Mouse (Mus musculus): Measurements from ENCODE around the gene Gm266. TPM values are rescaled to one million over a fixed set of nuclear protein-coding genes. Genes with fewer than 3 reads are reported as not detected.

The Gm266 gene
- polyA plus RNA-seq, 1 experiment from 2014 or later = 0.49 TPM

DNA sequence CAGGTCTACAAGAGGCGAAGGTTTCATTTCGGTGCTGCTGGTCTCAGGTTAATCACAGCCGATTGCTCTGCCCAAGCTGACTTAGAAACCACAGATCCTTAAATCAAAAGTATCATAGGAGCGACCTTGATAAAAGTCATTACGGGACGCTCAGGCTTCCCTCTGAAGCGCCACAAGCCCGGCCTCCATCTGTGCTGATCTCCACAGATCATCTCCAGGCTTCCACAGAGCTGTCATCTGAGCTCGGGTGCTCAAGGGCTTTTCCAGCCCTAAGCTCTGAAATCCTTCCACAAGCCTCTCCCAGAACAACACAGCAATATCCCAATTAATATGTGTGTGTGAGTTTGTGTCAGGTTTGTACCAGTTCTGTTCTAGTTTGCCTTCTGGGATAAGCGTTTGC, 22.3 kb upstream of the Gm266 start:
- Histone ChIP-seq H3K36me3 (replicated peaks; ENCODE audit: insufficient read depth, low read length) (no peaks in the 10 kb centered on the region), H3K27me3 (ENCODE audit: insufficient read depth, low read length) (no peaks in the 10 kb centered on the region), H3K4me3 (ENCODE audit: low read depth, low read length) (no peak overlapping the region), H3K27ac (ENCODE audit: low read depth) (no peak overlapping the region), H3K4me2 (ENCODE audit: low read depth, low read length) (peak overlapping the region; percentile 22), H3K9ac (replicated peaks) (no peak overlapping the region), H3K4me1 (ENCODE audit: insufficient read depth) (no peaks in the 10 kb centered on the region; the same call in 1 of the 2 replicates), H3K9me3 (ENCODE audit: low read length) (no peaks in the 10 kb centered on the region)
- TF ChIP-seq EP300 (IDR thresholded peaks at IDR 0.05; ENCODE audit: low read depth) (no peak), CTCF (IDR thresholded peaks at IDR 0.05; ENCODE audit: low read depth) (no peak)
- ATAC-seq = peak; percentile 43; the same call in 1 of the 2 replicates
- no peak for DNase-seq
- 88% methylated on average over 10 of the region's 10 CpGs for WGBS (ENCODE audit: insufficient replicate concordance)

DNA sequence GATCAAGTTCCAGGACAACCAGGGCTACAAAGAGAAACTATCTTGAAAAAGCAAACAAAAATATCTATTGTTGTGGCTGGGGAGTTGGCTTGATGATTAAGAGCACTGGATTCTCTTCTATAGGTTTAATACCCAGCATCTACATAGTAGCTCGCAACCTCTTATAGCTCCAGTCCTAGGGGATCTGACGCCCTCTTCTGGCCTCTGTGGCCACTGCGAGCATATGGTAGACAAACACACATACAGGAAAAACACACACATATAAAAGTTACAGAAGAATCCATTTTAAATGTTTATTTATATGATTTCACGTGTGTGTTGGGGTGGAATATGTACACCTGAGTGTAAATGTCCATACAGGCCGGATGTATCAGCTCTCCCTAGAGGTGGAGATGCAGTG, 21.4 kb upstream of the Gm266 start:
- no peak overlapping the region for H3K4me2 ChIP-seq (ENCODE audit: low read depth, low read length)
- no peaks in the 10 kb centered on the region; the same call in 1 of the 2 replicates for H3K9me3 ChIP-seq (ENCODE audit: low read length)
- no peaks in the 10 kb centered on the region for H3K27me3 ChIP-seq (ENCODE audit: insufficient read depth, low read length)
- no peaks in the 10 kb centered on the region for H3K36me3 ChIP-seq (replicated peaks; ENCODE audit: insufficient read depth, low read length)
- no peak overlapping the region for H3K9ac ChIP-seq (replicated peaks)
- H3K4me1 ChIP-seq (ENCODE audit: insufficient read depth) = no peaks in the 10 kb centered on the region; the same call in 1 of the 2 replicates
- no peak overlapping the region for H3K4me3 ChIP-seq (ENCODE audit: low read depth, low read length)
- ATAC-seq = no peak
- TF ChIP-seq CTCF (IDR thresholded peaks at IDR 0.05; ENCODE audit: low read depth) (peak; percentile 49), EP300 (IDR thresholded peaks at IDR 0.05; ENCODE audit: low read depth) (no peak)
- 62% methylated on average over 5 of the region's 5 CpGs for whole genome bisulfite sequencing (ENCODE audit: insufficient replicate concordance)
- no peak for DNase-seq
- no peak overlapping the region for H3K27ac ChIP-seq (ENCODE audit: low read depth)

DNA sequence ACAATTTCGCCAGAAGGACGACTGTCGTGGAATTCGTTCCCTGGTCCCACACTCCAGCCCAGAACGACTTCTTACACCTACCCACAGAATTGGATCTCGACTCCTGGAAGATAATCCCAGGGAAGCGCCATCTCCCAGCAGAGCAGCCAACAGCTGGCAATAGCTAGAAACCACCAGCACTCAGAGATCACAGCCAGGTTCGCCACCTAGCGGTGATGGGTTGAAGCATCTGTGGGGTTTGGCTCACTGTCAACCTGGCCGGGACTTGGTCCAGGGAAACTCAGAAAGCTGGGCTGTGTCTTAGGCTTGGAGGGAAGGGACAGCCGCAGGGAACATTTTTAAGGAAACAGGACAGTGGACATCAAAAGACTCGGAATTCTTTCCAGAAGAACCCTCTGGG, 19.3 kb upstream of the Gm266 start:
- Histone ChIP-seq H3K4me2 (ENCODE audit: low read depth, low read length) (peak overlapping the region; percentile 29; the same call in 1 of the 2 replicates), H3K9ac (replicated peaks) (no peak overlapping the region), H3K4me1 (ENCODE audit: insufficient read depth) (no peaks in the 10 kb centered on the region; the same call in 1 of the 2 replicates), H3K9me3 (ENCODE audit: low read length) (no peaks in the 10 kb centered on the region; the same call in 1 of the 2 replicates), H3K4me3 (ENCODE audit: low read depth, low read length) (no peak overlapping the region), H3K27me3 (ENCODE audit: insufficient read depth, low read length) (no peaks in the 10 kb centered on the region), H3K36me3 (replicated peaks; ENCODE audit: insufficient read depth, low read length) (no peaks in the 10 kb centered on the region), H3K27ac (ENCODE audit: low read depth) (no peak overlapping the region)
- WGBS (ENCODE audit: insufficient replicate concordance) = 5% methylated on average over 12 of the region's 12 CpGs
- ATAC-seq (peak; percentile 70), DNase-seq (peak; percentile 91)
- TF ChIP-seq EP300 (IDR thresholded peaks at IDR 0.05; ENCODE audit: low read depth) = 0 out of 2 replicates have a peak, but pooled peaks have one; percentile 1
- TF ChIP-seq CTCF (IDR thresholded peaks at IDR 0.05; ENCODE audit: low read depth) = peak; percentile 97

DNA sequence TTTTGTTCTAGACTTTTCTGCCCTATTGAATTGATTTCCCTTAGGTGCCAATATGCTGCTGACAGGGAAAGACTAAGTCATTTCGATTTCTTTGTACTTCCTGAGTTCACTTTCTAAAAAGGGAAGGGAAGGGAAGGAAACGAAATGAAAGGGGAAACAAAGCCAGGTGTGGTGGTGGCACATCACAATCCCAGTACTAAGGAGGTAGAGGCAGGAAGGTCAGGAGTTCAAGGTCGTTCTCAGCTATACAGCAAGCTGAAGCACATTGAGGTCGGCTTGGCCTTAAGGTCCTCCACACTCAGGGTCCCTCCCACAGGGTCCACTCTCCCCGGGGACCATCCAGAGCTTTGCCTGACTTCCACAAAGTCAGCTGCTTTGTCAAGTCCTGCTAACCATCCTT, 17.9 kb upstream of the Gm266 start:
- no peak overlapping the region for H3K4me3 ChIP-seq (ENCODE audit: low read depth, low read length)
- DNase-seq = no peak
- H3K9ac ChIP-seq (replicated peaks) = no peak overlapping the region
- ATAC-seq = no peak
- H3K27ac ChIP-seq (ENCODE audit: low read depth) = no peak overlapping the region
- 31% methylated on average over 5 of the region's 5 CpGs for WGBS (ENCODE audit: insufficient replicate concordance)
- H3K4me2 ChIP-seq (ENCODE audit: low read depth, low read length) = no peak overlapping the region
- H3K9me3 ChIP-seq (ENCODE audit: low read length) = no peaks in the 10 kb centered on the region; the same call in 1 of the 2 replicates
- H3K36me3 ChIP-seq (replicated peaks; ENCODE audit: insufficient read depth, low read length) = no peaks in the 10 kb centered on the region
- H3K4me1 ChIP-seq (ENCODE audit: insufficient read depth) = no peaks in the 10 kb centered on the region; the same call in 1 of the 2 replicates
- TF ChIP-seq EP300 (IDR thresholded peaks at IDR 0.05; ENCODE audit: low read depth) (no peak), CTCF (IDR thresholded peaks at IDR 0.05; ENCODE audit: low read depth) (no peak)
- no peaks in the 10 kb centered on the region for H3K27me3 ChIP-seq (ENCODE audit: insufficient read depth, low read length)

DNA sequence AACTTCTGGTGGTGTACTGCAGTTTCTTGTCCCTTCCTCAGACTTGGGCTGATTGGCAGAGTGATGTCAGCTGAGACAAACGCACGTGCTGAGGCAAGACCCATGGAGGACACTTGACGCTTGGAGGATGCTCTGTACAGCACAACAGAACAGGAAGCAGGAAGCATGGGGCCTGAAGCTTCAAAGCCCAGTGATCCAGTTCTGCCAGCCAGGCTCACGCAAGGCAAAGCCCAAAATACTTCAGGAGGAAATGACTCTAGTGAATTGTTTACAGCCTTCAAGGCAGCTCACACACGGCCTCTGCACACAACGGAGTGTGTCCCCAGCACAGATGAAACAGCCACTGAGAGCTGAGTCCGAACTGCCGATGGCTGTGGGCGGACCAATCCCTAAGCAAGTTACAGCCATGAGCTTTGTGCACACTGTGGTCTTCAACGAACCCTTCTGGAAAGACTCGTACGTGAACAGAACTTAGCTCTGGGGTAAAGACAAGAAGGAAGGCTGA, 17.5 kb upstream of the Gm266 start:
- Histone ChIP-seq H3K4me3 (ENCODE audit: low read depth, low read length) (no peak overlapping the region), H3K36me3 (replicated peaks; ENCODE audit: insufficient read depth, low read length) (no peaks in the 10 kb centered on the region), H3K27me3 (ENCODE audit: insufficient read depth, low read length) (no peaks in the 10 kb centered on the region), H3K9ac (replicated peaks) (no peak overlapping the region), H3K9me3 (ENCODE audit: low read length) (no peaks in the 10 kb centered on the region; the same call in 1 of the 2 replicates), H3K4me1 (ENCODE audit: insufficient read depth) (no peaks in the 10 kb centered on the region; the same call in 1 of the 2 replicates), H3K27ac (ENCODE audit: low read depth) (no peak overlapping the region), H3K4me2 (ENCODE audit: low read depth, low read length) (no peak overlapping the region)
- ATAC-seq (no peak), DNase-seq (no peak)
- WGBS (ENCODE audit: insufficient replicate concordance) = 56% methylated on average over 12 of the region's 12 CpGs
- TF ChIP-seq CTCF (IDR thresholded peaks at IDR 0.05; ENCODE audit: low read depth) (no peak), EP300 (IDR thresholded peaks at IDR 0.05; ENCODE audit: low read depth) (no peak)

DNA sequence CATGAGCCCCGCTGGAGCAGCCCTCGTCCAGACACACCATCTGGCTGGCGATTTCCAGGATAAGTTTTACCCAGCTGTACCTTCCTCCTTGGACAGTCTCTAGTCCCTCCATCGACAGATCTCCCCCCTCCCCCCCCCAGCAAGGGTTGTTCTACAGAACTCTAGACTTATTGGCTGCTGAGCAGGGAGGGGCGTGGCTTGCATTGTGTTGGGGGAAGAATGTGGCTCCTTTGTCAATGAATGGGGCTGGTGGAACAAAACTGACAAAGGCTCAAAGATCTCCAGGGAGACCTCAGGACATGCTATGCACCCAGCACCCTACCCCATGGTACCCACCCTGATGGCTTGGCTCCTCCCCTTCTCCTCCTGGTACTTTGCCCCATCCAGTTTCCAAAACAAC, 15.1 kb upstream of the Gm266 start:
- Histone ChIP-seq H3K9ac (replicated peaks) (no peak overlapping the region), H3K9me3 (ENCODE audit: low read length) (no peaks in the 10 kb centered on the region; the same call in 1 of the 2 replicates), H3K27me3 (ENCODE audit: insufficient read depth, low read length) (0 out of 2 replicates have a peak, but pooled peaks cover 2% of the 10 kb centered on the region), H3K27ac (ENCODE audit: low read depth) (no peak overlapping the region), H3K4me1 (ENCODE audit: insufficient read depth) (no peaks in the 10 kb centered on the region), H3K4me3 (ENCODE audit: low read depth, low read length) (no peak overlapping the region), H3K4me2 (ENCODE audit: low read depth, low read length) (no peak overlapping the region), H3K36me3 (replicated peaks; ENCODE audit: insufficient read depth, low read length) (no peaks in the 10 kb centered on the region)
- no peak for TF ChIP-seq CTCF (IDR thresholded peaks at IDR 0.05; ENCODE audit: low read depth)
- TF ChIP-seq EP300 (IDR thresholded peaks at IDR 0.05; ENCODE audit: low read depth) = no peak
- DNase-seq = no peak
- WGBS (ENCODE audit: insufficient replicate concordance) = 55% methylated on average over 5 of the region's 5 CpGs
- no peak for ATAC-seq

All from liver, postnatal 0 days (tissue).